Mouse (Mus musculus) heart, adult 2 months (tissue): ENCODE measurements around the gene Smim10l1. TPM values are rescaled to one million over a fixed set of nuclear protein-coding genes. Genes with fewer than 3 reads are reported as not detected.

Experiments used
- DNase-seq, 2 experiments: peaks; one replicate each; pipeline ENCODE4 v3.0.0; 2021
- H3K27ac ChIP-seq: fragments of 200-600 bp; 2 replicates; pipeline ENCODE4 v1.8.1; 2022
- H3K27me3 ChIP-seq: fragments of 200-500 bp; 2 replicates; pipeline ENCODE4 v1.6.1; 2012; ENCODE audit warnings: mild to moderate bottlenecking, low read length, inconsistent platforms, mixed read lengths; ENCODE audit not compliant: control insufficient read depth, insufficient read depth
- H3K36me3 ChIP-seq: fragments of 200-500 bp; 2 replicates; pipeline ENCODE4 v1.6.1; 2012; ENCODE audit warnings: low read length, inconsistent platforms; ENCODE audit not compliant: control insufficient read depth, insufficient read depth
- H3K4me1 ChIP-seq: fragments of 200-500 bp; 2 replicates; pipeline ENCODE4 v1.6.1; 2011; ENCODE audit warnings: low read length; ENCODE audit not compliant: control insufficient read depth, insufficient read depth
- H3K4me3 ChIP-seq: fragments of 200-600 bp; 2 replicates; pipeline ENCODE4 v1.8.1; 2022
- H3K79me2 ChIP-seq: fragments of 200-500 bp; replicated peaks from 2 replicates; pipeline ENCODE4 v1.6.1; 2012; ENCODE audit warnings: mild to moderate bottlenecking, inconsistent platforms, low read length, moderate library complexity, mixed read lengths; ENCODE audit not compliant: control insufficient read depth, insufficient read depth
- H3K9ac ChIP-seq: fragments of 200-500 bp; 2 replicates; pipeline ENCODE4 v1.6.1; 2012; ENCODE audit warnings: low read depth, mild to moderate bottlenecking, control low read depth, inconsistent platforms, low read length, mixed read lengths
- CTCF ChIP-seq: fragments of 200-600 bp; IDR thresholded peaks from 2 replicates; pipeline ENCODE4 v1.8.1; 2022; ENCODE audit warnings: antibody characterized with exemption, mild to moderate bottlenecking, moderate library complexity
- EP300 ChIP-seq: fragments of 200-500 bp; IDR thresholded peaks from 2 replicates; pipeline ENCODE4 v1.6.1; 2011; ENCODE audit warnings: low read depth, low read length, control low read depth; ENCODE audit not compliant: insufficient read depth
- POLR2A ChIP-seq: fragments of 200-500 bp; IDR thresholded peaks from 2 replicates; pipeline ENCODE4 v1.6.1; 2011; ENCODE audit warnings: mild to moderate bottlenecking, low read depth, low read length, control low read depth; ENCODE audit not compliant: insufficient read depth
- WGBS: fragments of 180-500 bp; shearing (Covaris S2); methylation state at CpG from one replicate; pipeline ENCODE4 v1.1.7; 2018; 5-methylcytosine and 5-hydroxymethylcytosine counted together
- intact Hi-C: fragments of 180-260 bp; cut with DNase I; formaldehyde crosslinking; loops from one replicate; pipeline ENCODE4 v1.15.1; 2025
- long read RNA-seq: library from polyadenylated mRNA; stranded (forward); transcript quantifications from one replicate; pipeline ENCODE4 v2.0.0, GENCODE M21; 2021
- polyA plus RNA-seq: library from polyadenylated mRNA; depleted of rRNA; stranded (reverse); fragments of >200 nt; gene quantifications from 2 replicates; pipeline ENCODE4 v1.2.3, GENCODE M21; 2012; rRNA removed
- total RNA-seq, 2 experiments: library from RNA; stranded (reverse); gene quantifications; 2 replicates each; pipeline ENCODE4 v1.2.3; 2021

Smim10l1 gene
- 10 to 100 TPM; 59.1 to 66.0 TPM for total RNA-seq
- 37.3 and 53.6 TPM in 2 replicates for polyA plus RNA-seq
- long read RNA-seq, transcript Smim10l1-201 (1 exons, 2,842 nt), result major isoform, 88 of 92 reads
- long read RNA-seq, partial matches to known transcripts, result 0 of 92 reads
- long read RNA-seq, other reads (novel, unspliced or antisense), result 0 of 92 reads

- Histone ChIP-seq H3K27ac (peak within 1 kb of the TSS; percentile 99), H3K4me3 (peak within 1 kb of the TSS; percentile 95), H3K9ac (peak within 1 kb of the TSS; percentile 95), H3K79me2 (no peaks in the 10 kb centered on the region), H3K4me1 (peaks cover 2% of the 10 kb centered on the region), H3K36me3 (peaks cover 11% of the 10 kb centered on the region), H3K27me3 (no peaks in the 10 kb centered on the region)
- TF ChIP-seq POLR2A, result no peak
- TF ChIP-seq CTCF, result no peak
- TF ChIP-seq EP300, result no peak
- intact Hi-C loops, result no loop called here
- DNase-seq, result no peak
Observed at GRCm38 (mm10) chr6:133104609-133104921, at the start of gene Smim10l1. TSS of gene Smim10l1 (plus strand) at chr6:133104909.

- Histone ChIP-seq H3K4me3 (no peak within 1 kb of the TSS), H3K36me3 (no peaks in the 10 kb centered on the region), H3K9ac (no peak within 1 kb of the TSS), H3K27me3 (no peaks in the 10 kb centered on the region), H3K27ac (no peak within 1 kb of the TSS), H3K79me2 (no peaks in the 10 kb centered on the region), H3K4me1 (no peaks in the 10 kb centered on the region)
- intact Hi-C loops, result no loop called here
- TF ChIP-seq CTCF, result no peak
- no peak for TF ChIP-seq EP300
- TF ChIP-seq POLR2A, result no peak
- DNase-seq, result no peak
Observed at GRCm38 (mm10) chr6:133055716-133056115, 49.0 kb upstream of the Smim10l1 start, which contains the start of gene Tas2r140. TSS of gene Tas2r140 (minus strand) at chr6:133055816.

GRCm38 (mm10) chr6:133092226-133092625, 12.5 kb upstream of the Smim10l1 start:
- no peak overlapping the region for H3K27ac ChIP-seq
- TF ChIP-seq POLR2A (no peak), EP300 (no peak), CTCF (no peak)
- intact Hi-C loops, result no loop called here
- no peaks in the 10 kb centered on the region for H3K79me2 ChIP-seq
- H3K4me1 ChIP-seq, result no peaks in the 10 kb centered on the region
- DNase-seq, result no peak
- H3K4me3 ChIP-seq, result no peak overlapping the region
- H3K9ac ChIP-seq, result no peak overlapping the region
- WGBS, result 82% methylated on average over 8 of the region's 8 CpGs
- no peaks in the 10 kb centered on the region for H3K36me3 ChIP-seq
- no peaks in the 10 kb centered on the region for H3K27me3 ChIP-seq

- 45% methylated on average over 1 of the region's 1 CpGs for WGBS
- Histone ChIP-seq H3K36me3 (peaks cover 6% of the 10 kb centered on the region), H3K27ac (no peak overlapping the region), H3K4me1 (peaks cover 2% of the 10 kb centered on the region), H3K4me3 (no peak overlapping the region), H3K79me2 (no peaks in the 10 kb centered on the region), H3K9ac (no peak overlapping the region), H3K27me3 (no peaks in the 10 kb centered on the region)
- no peak for DNase-seq
- TF ChIP-seq EP300 (no peak), POLR2A (no peak), CTCF (no peak)
- intact Hi-C loops, result no loop called here
Observed at GRCm38 (mm10) chr6:133102430-133102829, 2.3 kb upstream of the Smim10l1 start.

- intact Hi-C loops, result no loop called here
- TF ChIP-seq CTCF (peak; percentile 38), POLR2A (peak; percentile 80), EP300 (peak; percentile 75)
Observed at GRCm38 (mm10) chr6:133104922-133105859, 482 bp downstream of the Smim10l1 start.

More at GRCm38 (mm10) chr6:133104922-133105859, 482 bp downstream of the Smim10l1 start:
- Histone ChIP-seq H3K27ac (peak overlapping the region; percentile 99), H3K36me3 (peaks cover 13% of the 10 kb centered on the region), H3K9ac (peak overlapping the region; percentile 95), H3K79me2 (no peaks in the 10 kb centered on the region), H3K27me3 (no peaks in the 10 kb centered on the region), H3K4me1 (peaks cover 2% of the 10 kb centered on the region), H3K4me3 (peak overlapping the region; percentile 95)
- under 1% methylated on average over 62 of the region's 62 CpGs for WGBS
- peak; percentile 92 for DNase-seq

Other genes starting within 250 kb of the Smim10l1 start
- gene Tas2r116, start 249.5 kb upstream of the Smim10l1 start, total RNA-seq, result not detected
- gene Tas2r116, start 249.5 kb upstream of the Smim10l1 start, polyA plus RNA-seq, result not detected in 2 replicates
- not detected for gene Tas2r110, start 236.9 kb upstream of the Smim10l1 start, total RNA-seq
- gene Tas2r110, start 236.9 kb upstream of the Smim10l1 start, polyA plus RNA-seq, result not detected in 2 replicates
- not detected for gene Tas2r113, start 211.9 kb upstream of the Smim10l1 start, total RNA-seq
- gene Tas2r113, start 211.9 kb upstream of the Smim10l1 start, polyA plus RNA-seq, result not detected in 2 replicates
- not detected for gene Tas2r125, start 195.3 kb upstream of the Smim10l1 start, total RNA-seq
- gene Tas2r125, start 195.3 kb upstream of the Smim10l1 start, polyA plus RNA-seq, result not detected in 2 replicates
- gene Tas2r129, start 153.8 kb upstream of the Smim10l1 start, total RNA-seq, result not detected
- gene Tas2r129, start 153.8 kb upstream of the Smim10l1 start, polyA plus RNA-seq, result not detected in 2 replicates
- gene Tas2r131, start 147.0 kb upstream of the Smim10l1 start, total RNA-seq, result not detected
- gene Tas2r131, start 147.0 kb upstream of the Smim10l1 start, polyA plus RNA-seq, result not detected in 2 replicates
- not detected for gene Tas2r109, start 123.9 kb upstream of the Smim10l1 start, total RNA-seq
- gene Tas2r109, start 123.9 kb upstream of the Smim10l1 start, polyA plus RNA-seq, result not detected in 2 replicates
- not detected for gene Tas2r103, start 67.8 kb upstream of the Smim10l1 start, total RNA-seq
- gene Tas2r103, start 67.8 kb upstream of the Smim10l1 start, polyA plus RNA-seq, result not detected in 2 replicates
- gene Tas2r140, start 49.1 kb upstream of the Smim10l1 start, total RNA-seq, result not detected
- gene Tas2r140, start 49.1 kb upstream of the Smim10l1 start, polyA plus RNA-seq, result not detected in 2 replicates
- not detected for gene 5530400C23Rik, start 187.3 kb downstream of the Smim10l1 start, total RNA-seq
- not detected in 2 replicates for gene 5530400C23Rik, start 187.3 kb downstream of the Smim10l1 start, polyA plus RNA-seq